Mouse (Mus musculus) heart, adult 2 months (tissue): ENCODE data around the gene Ttc21b. TPM values are rescaled to one million over a fixed set of nuclear protein-coding genes. Genes with fewer than 3 reads are reported as not detected.

Experiments used
- DNase-seq, 2 experiments: peaks; one replicate each; pipeline ENCODE4 v3.0.0; 2021
- H3K27ac ChIP-seq: fragments of 200-600 bp; 2 replicates; pipeline ENCODE4 v1.8.1; 2022
- H3K27me3 ChIP-seq: fragments of 200-500 bp; 2 replicates; pipeline ENCODE4 v1.6.1; 2012; ENCODE audit warnings: mild to moderate bottlenecking, low read length, inconsistent platforms, mixed read lengths; ENCODE audit not compliant: control insufficient read depth, insufficient read depth
- H3K36me3 ChIP-seq: fragments of 200-500 bp; 2 replicates; pipeline ENCODE4 v1.6.1; 2012; ENCODE audit warnings: low read length, inconsistent platforms; ENCODE audit not compliant: control insufficient read depth, insufficient read depth
- H3K4me1 ChIP-seq: fragments of 200-500 bp; 2 replicates; pipeline ENCODE4 v1.6.1; 2011; ENCODE audit warnings: low read length; ENCODE audit not compliant: control insufficient read depth, insufficient read depth
- H3K4me3 ChIP-seq: fragments of 200-600 bp; 2 replicates; pipeline ENCODE4 v1.8.1; 2022
- H3K79me2 ChIP-seq: fragments of 200-500 bp; replicated peaks from 2 replicates; pipeline ENCODE4 v1.6.1; 2012; ENCODE audit warnings: mild to moderate bottlenecking, inconsistent platforms, low read length, moderate library complexity, mixed read lengths; ENCODE audit not compliant: control insufficient read depth, insufficient read depth
- H3K9ac ChIP-seq: fragments of 200-500 bp; 2 replicates; pipeline ENCODE4 v1.6.1; 2012; ENCODE audit warnings: low read depth, mild to moderate bottlenecking, control low read depth, inconsistent platforms, low read length, mixed read lengths
- CTCF ChIP-seq: fragments of 200-600 bp; IDR thresholded peaks from 2 replicates; pipeline ENCODE4 v1.8.1; 2022; ENCODE audit warnings: antibody characterized with exemption, mild to moderate bottlenecking, moderate library complexity
- EP300 ChIP-seq: fragments of 200-500 bp; IDR thresholded peaks from 2 replicates; pipeline ENCODE4 v1.6.1; 2011; ENCODE audit warnings: low read depth, low read length, control low read depth; ENCODE audit not compliant: insufficient read depth
- POLR2A ChIP-seq: fragments of 200-500 bp; IDR thresholded peaks from 2 replicates; pipeline ENCODE4 v1.6.1; 2011; ENCODE audit warnings: mild to moderate bottlenecking, low read depth, low read length, control low read depth; ENCODE audit not compliant: insufficient read depth
- WGBS: fragments of 180-500 bp; shearing (Covaris S2); methylation state at CpG from one replicate; pipeline ENCODE4 v1.1.7; 2018; 5-methylcytosine and 5-hydroxymethylcytosine counted together
- intact Hi-C: fragments of 180-260 bp; cut with DNase I; formaldehyde crosslinking; loops from one replicate; pipeline ENCODE4 v1.15.1; 2025
- polyA plus RNA-seq: library from polyadenylated mRNA; depleted of rRNA; stranded (reverse); fragments of >200 nt; gene quantifications from 2 replicates; pipeline ENCODE4 v1.2.3, GENCODE M21; 2012
- total RNA-seq, 2 experiments: library from RNA; stranded (reverse); gene quantifications; 2 replicates each; pipeline ENCODE4 v1.2.3; 2021

Gene Ttc21b
- total and polyA plus RNA-seq, 3 experiments = 3.0 to 4.0 (median 4.0) TPM

- intact Hi-C loops = no loop called here
These were observed 35.5 kb downstream of the Ttc21b start for GRCm38 (mm10) chr2:66220954-66221353.

GRCm38 (mm10) chr2:66209875-66210274 is 46.5 kb downstream of the Ttc21b start:
- intact Hi-C loops = no loop called here
- Histone ChIP-seq H3K4me3 (no peak overlapping the region), H3K79me2 (no peaks in the 10 kb centered on the region), H3K4me1 (no peaks in the 10 kb centered on the region), H3K9ac (no peak overlapping the region), H3K27me3 (no peaks in the 10 kb centered on the region), H3K27ac (no peak overlapping the region), H3K36me3 (no peaks in the 10 kb centered on the region)
- WGBS = 89% methylated on average over 10 of the region's 10 CpGs
- TF ChIP-seq POLR2A (no peak), CTCF (no peak), EP300 (no peak)
- DNase-seq = no peak

More at GRCm38 (mm10) chr2:66220954-66221353, 35.5 kb downstream of the Ttc21b start:
- H3K27ac ChIP-seq = no peak overlapping the region
- no peak for TF ChIP-seq EP300
- no peak for TF ChIP-seq POLR2A
- no peak for TF ChIP-seq CTCF
- no peak overlapping the region for H3K4me3 ChIP-seq
- H3K36me3 ChIP-seq = no peaks in the 10 kb centered on the region
- no peaks in the 10 kb centered on the region for H3K79me2 ChIP-seq
- no peaks in the 10 kb centered on the region for H3K27me3 ChIP-seq
- H3K4me1 ChIP-seq = no peaks in the 10 kb centered on the region
- DNase-seq = no peak
- WGBS = 89% methylated on average over 7 of the region's 7 CpGs
- H3K9ac ChIP-seq = no peak overlapping the region

GRCm38 (mm10) chr2:66209353-66209752 is 47.1 kb downstream of the Ttc21b start:
- no peaks in the 10 kb centered on the region for H3K27me3 ChIP-seq
- H3K36me3 ChIP-seq = no peaks in the 10 kb centered on the region
- H3K79me2 ChIP-seq = no peaks in the 10 kb centered on the region
- H3K27ac ChIP-seq = no peak overlapping the region
- intact Hi-C loops = no loop called here
- H3K4me3 ChIP-seq = no peak overlapping the region
- H3K9ac ChIP-seq = no peak overlapping the region
- no peak for DNase-seq
- 96% methylated on average over 13 of the region's 13 CpGs for WGBS
- no peaks in the 10 kb centered on the region for H3K4me1 ChIP-seq
- TF ChIP-seq EP300 (no peak), POLR2A (no peak), CTCF (no peak)

GRCm38 (mm10) chr2:66206796-66207195 is 49.6 kb downstream of the Ttc21b start:
- DNase-seq = no peak
- intact Hi-C loops = no loop called here
- WGBS = 90% methylated on average over 2 of the region's 2 CpGs
- H3K4me3 ChIP-seq = no peak overlapping the region
- no peaks in the 10 kb centered on the region for H3K27me3 ChIP-seq
- H3K27ac ChIP-seq = no peak overlapping the region
- TF ChIP-seq POLR2A (no peak), EP300 (no peak), CTCF (no peak)
- H3K36me3 ChIP-seq = no peaks in the 10 kb centered on the region
- H3K9ac ChIP-seq = no peak overlapping the region
- H3K79me2 ChIP-seq = no peaks in the 10 kb centered on the region
- no peaks in the 10 kb centered on the region for H3K4me1 ChIP-seq

GRCm38 (mm10) chr2:66204218-66204617 is 52.2 kb downstream of the Ttc21b start:
- Histone ChIP-seq H3K79me2 (no peaks in the 10 kb centered on the region), H3K27me3 (no peaks in the 10 kb centered on the region), H3K9ac (no peak overlapping the region), H3K4me3 (no peak overlapping the region), H3K27ac (no peak overlapping the region), H3K36me3 (no peaks in the 10 kb centered on the region), H3K4me1 (no peaks in the 10 kb centered on the region)
- no peak for DNase-seq
- intact Hi-C loops = no loop called here
- TF ChIP-seq EP300 (no peak), POLR2A (no peak), CTCF (no peak)
- 97% methylated on average over 2 of the region's 2 CpGs for WGBS

- WGBS = 36% methylated on average over 3 of the region's 3 CpGs
- intact Hi-C loops = no loop called here
These were observed 56.2 kb downstream of the Ttc21b start for GRCm38 (mm10) chr2:66200195-66200594.

More at GRCm38 (mm10) chr2:66200195-66200594, 56.2 kb downstream of the Ttc21b start:
- DNase-seq = no peak
- no peak overlapping the region for H3K4me3 ChIP-seq
- no peaks in the 10 kb centered on the region for H3K27me3 ChIP-seq
- H3K27ac ChIP-seq = no peak overlapping the region
- no peaks in the 10 kb centered on the region for H3K79me2 ChIP-seq
- H3K9ac ChIP-seq = no peak overlapping the region
- no peaks in the 10 kb centered on the region for H3K36me3 ChIP-seq
- no peaks in the 10 kb centered on the region for H3K4me1 ChIP-seq
- TF ChIP-seq EP300 (no peak), CTCF (no peak), POLR2A (no peak)
